Mouse (Mus musculus) right cerebral cortex, postnatal 10 days (tissue): ENCODE results near the gene Fgr.
A peak's percentile ranks its signal among the peaks of the same experiment; 100 is the strongest.
"Not testable (repeated sequence)": the region's sequence is repeated elsewhere in the genome, so short reads cannot be mapped to it uniquely, and the experiment has no call there.

ENCODE experiments used
- DNase-seq, 2 experiments: peaks; one replicate each; pipeline ENCODE4 v3.0.0; 2021; ENCODE audit warnings: low spot score in 2 of 2

Fgr gene

GRCm38 (mm10) chr4:132983664-132984512, 10.0 kb downstream of the Fgr start:
- DNase-seq = peak; percentile 74 to 80

- DNase-seq = no peak
These were observed 14.9 kb downstream of the Fgr start for GRCm38 (mm10) chr4:132988581-132989355.

GRCm38 (mm10) chr4:132993553-132993952, 19.7 kb downstream of the Fgr start:
- DNase-seq = no peak

GRCm38 (mm10) chr4:132997469-132998237, 23.8 kb downstream of the Fgr start:
- no peak for DNase-seq

GRCm38 (mm10) chr4:133002896-133003295, 29.0 kb downstream of the Fgr start:
- peak in 1 of 2 experiments; percentile 59 for DNase-seq

GRCm38 (mm10) chr4:133003316-133004018, 29.6 kb downstream of the Fgr start:
- DNase-seq = no peak

- peak; percentile 73 to 83 for DNase-seq
These were observed 31.3 kb downstream of the Fgr start for GRCm38 (mm10) chr4:133005233-133005632.

GRCm38 (mm10) chr4:133005885-133006451, 32.1 kb downstream of the Fgr start:
- not testable (repeated sequence) for DNase-seq

GRCm38 (mm10) chr4:133007513-133008380, 33.9 kb downstream of the Fgr start:
- DNase-seq = no peak

- DNase-seq = peak in 1 of 2 experiments; percentile 81
These were observed 35.2 kb downstream of the Fgr start for GRCm38 (mm10) chr4:133009131-133009530.

- no peak for DNase-seq
These were observed 35.8 kb downstream of the Fgr start for GRCm38 (mm10) chr4:133009676-133010075.

- DNase-seq = no peak
These were observed 36.7 kb downstream of the Fgr start for GRCm38 (mm10) chr4:133010611-133011010.

- peak; percentile 95 to 96 for DNase-seq
These were observed 37.3 kb downstream of the Fgr start, which contains the start of gene Ahdc1 for GRCm38 (mm10) chr4:133011028-133011820. Gene Ahdc1 (plus strand): TSS chr4:133011260.

- DNase-seq = peak in 1 of 2 experiments; percentile 62
These were observed 38.2 kb downstream of the Fgr start for GRCm38 (mm10) chr4:133011821-133012775.

- peak; percentile 67 to 73 for DNase-seq
These were observed 38.9 kb downstream of the Fgr start for GRCm38 (mm10) chr4:133012776-133013265.

- peak; percentile 75 to 81 for DNase-seq
These were observed 39.5 kb downstream of the Fgr start for GRCm38 (mm10) chr4:133013266-133013891.

GRCm38 (mm10) chr4:133014088-133014487, 40.2 kb downstream of the Fgr start:
- DNase-seq = peak in 1 of 2 experiments; percentile 62
